Mouse (Mus musculus) mature B cell (primary cell): ENCODE results near the gene Slc39a11.

Source experiments
- in situ Hi-C: fragments of 300-500 bp; cut with MboI; formaldehyde crosslinking; loops from 2 replicates; pipeline ENCODE4 v1.14.3; 2019

Slc39a11 gene

DNA sequence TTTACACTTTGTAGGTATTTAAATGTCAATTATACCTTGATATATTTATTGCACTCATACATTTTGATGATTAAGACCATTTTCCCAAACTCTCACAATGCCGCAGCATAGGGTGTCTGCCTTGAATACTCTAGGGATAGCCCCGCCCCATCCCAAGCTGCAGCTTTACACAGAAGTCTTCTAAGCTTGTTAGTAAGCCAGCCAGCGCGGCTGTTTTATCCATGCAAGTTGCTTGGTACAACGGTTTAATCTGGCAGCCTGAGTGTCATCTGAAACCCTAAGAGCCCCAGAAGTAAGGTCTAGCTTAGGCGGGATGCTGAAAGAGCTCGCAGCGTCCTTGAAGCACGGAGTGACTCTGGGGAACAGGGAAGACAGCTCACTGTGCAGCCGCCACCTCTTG lies 238.1 kb downstream of the Slc39a11 start:
- in situ Hi-C loops, result loop anchor here (25.0 kb wide), 1 partner anchor 224 kb away; no protein-coding TSS in a partner anchor

DNA sequence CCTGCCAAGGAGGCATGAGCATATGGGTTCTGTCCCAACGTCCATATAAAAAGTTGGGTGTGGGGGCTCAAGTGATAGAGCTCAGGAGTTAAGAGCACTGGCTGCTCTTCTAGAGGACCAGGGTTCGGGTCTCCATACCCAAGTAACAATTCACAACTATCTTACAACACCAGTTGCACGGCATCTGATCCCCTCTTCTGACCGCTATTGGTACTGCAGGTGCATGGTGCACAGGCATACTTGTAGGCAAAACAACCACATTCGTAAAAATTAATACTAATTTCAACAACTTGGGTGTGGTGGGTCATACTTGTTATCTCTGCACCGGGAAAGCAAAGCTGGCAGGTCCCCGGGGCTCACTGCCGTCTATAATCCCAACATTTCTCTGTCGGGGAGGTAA lies 240.8 kb downstream of the Slc39a11 start:
- in situ Hi-C loops, result loop anchor here (25.0 kb wide), 1 partner anchor 222 kb away; no protein-coding TSS in a partner anchor

DNA sequence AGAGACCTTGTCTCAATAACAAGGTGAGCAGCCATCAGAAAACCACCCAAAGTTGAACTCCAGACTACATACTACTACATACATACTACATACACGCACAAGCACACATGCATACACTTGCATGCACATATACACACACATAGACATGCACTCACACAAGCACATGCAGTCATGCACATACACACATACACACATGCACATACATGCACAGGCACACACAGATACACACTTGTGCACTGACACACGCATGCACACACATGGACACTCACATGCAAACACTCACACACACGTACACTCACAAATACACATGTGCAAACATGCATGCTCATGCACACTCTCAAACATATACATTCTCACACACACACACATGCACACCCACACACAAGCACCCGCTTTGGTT lies 242.4 kb downstream of the Slc39a11 start:
- in situ Hi-C loops, result loop anchor here (25.0 kb wide), 1 partner anchor 220 kb away; no protein-coding TSS in a partner anchor

DNA sequence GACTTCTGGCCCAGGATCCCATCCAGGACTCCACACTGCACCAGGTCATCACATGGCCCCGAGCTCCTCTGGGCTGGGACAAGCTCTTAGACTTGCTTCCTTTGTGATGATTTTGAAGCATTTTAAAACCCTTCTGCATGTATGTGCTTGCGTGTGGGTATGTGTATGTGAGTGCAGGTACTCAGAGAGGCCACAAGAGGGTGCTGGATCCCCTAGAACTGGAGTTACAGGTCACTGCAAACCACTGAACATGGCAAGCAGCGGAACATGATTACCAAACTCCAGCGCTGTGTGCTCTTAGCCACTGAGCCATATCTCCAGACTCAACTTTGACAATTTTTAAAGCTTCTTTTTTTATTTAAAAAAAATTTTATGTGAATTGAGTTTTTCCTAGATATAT lies 249.0 kb downstream of the Slc39a11 start:
- in situ Hi-C loops, result loop anchor here (25.0 kb wide), 1 partner anchor 214 kb away; no protein-coding TSS in a partner anchor

GRCm38 (mm10) chr11:113399601-113400000 lies 250.3 kb downstream of the Slc39a11 start:
- in situ Hi-C loops, result no loop called here

DNA sequence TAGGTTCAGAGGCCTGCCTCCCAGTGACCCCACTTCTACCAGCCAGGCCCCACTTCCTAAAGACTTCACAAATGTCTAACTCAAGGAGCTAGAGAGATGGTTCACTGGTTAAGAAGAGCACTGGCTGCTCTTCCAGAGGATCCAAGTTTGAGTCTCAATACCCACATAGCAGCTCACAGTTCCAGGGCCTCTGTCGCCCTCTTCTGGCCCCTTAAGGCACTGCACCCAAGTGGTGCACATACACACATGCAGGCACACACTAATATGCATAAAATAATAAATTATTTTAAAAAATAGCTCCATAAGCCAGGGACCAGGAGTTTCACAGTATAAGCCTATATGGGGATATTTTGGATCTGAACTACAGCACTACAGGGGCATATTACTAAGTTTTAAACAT lies 252.5 kb downstream of the Slc39a11 start:
- in situ Hi-C loops, result no loop called here

- in situ Hi-C loops, result no loop called here
Observed at GRCm38 (mm10) chr11:113393366-113394150, 256.3 kb downstream of the Slc39a11 start.

DNA sequence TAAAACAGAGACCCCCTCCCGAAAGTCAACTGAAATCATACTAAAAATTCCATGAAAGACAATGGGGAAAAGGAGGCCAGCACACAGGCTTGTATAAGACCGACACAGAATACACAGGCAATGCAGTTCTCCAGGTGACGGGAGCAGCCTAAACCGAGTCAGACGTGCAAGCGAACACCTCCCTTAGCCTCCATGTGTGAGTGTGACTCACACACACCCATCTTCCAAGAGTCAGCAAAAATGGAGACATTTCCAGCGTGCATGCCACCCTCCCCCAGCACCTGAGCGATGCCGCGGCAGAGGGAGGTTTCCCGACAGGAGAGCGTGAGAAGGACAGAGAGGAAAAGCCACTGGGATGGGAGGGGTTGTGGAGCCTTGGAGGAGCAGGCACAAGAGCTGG lies 258.2 kb downstream of the Slc39a11 start:
- in situ Hi-C loops, result no loop called here

- in situ Hi-C loops, result no loop called here
Observed at GRCm38 (mm10) chr11:113389637-113390036, 260.2 kb downstream of the Slc39a11 start.

GRCm38 (mm10) chr11:113382674-113383571 lies 267.0 kb downstream of the Slc39a11 start:
- in situ Hi-C loops, result no loop called here

DNA sequence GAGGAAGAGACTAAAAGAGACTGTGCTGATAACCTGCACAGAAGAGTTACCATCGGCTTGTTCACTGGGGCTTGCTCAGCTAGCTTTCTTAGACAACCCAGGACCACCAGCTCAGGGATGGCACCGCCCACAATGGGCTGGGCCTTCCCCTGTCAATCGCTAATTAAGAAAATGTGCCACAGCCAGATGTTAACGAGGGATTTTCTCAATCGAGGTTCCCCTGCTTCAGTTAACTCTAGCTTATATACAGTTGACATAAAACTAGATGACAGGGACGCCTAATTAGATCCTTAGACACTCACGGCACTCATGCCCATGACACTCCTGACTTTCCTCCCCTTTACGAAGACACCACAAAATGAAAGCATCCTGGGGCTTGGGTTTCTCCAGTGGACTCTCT lies 268.3 kb downstream of the Slc39a11 start:
- in situ Hi-C loops, result no loop called here

DNA sequence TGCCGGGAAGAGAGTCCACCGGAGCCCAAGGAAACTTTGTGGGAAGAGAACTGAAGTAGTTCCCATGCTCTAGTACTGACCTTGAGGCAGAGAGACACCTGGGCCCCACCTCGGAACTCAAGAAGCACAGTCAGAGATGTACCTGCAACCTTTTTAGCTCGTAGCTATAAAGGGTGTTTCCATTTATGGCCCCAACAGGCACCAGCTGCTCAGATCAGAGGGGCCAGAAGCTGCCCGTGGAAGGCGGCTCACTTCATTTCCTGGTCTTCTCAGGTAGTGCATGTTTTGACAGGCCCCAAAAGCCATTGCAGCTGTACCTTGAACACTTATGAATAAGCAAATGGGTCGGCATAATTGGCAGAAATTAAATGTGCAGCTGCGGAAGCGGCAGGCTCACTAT lies 271.0 kb downstream of the Slc39a11 start:
- in situ Hi-C loops, result no loop called here

- in situ Hi-C loops, result no loop called here
Observed at GRCm38 (mm10) chr11:113376066-113376465, 273.8 kb downstream of the Slc39a11 start.

DNA sequence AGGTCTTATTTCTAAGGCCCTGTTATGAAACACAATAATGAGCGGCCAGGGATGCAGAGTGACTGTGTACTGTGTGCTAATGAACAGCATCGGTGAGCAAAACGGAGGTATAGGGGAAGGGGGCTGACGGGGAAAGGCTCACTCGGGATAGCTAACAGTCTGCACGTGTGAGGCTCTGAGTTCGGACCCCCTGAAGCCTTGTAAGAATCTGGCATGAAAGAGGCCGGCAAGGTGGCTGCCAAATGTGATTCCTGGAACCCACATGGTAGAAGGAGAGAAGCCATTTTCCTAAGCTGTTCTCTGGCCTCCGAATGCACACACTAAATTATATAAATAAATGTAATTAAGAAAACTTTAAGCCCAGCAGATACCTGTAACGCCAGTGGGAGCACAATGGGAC lies 276.0 kb downstream of the Slc39a11 start:
- in situ Hi-C loops, result no loop called here

GRCm38 (mm10) chr11:113373331-113373730 lies 276.5 kb downstream of the Slc39a11 start:
- in situ Hi-C loops, result no loop called here

DNA sequence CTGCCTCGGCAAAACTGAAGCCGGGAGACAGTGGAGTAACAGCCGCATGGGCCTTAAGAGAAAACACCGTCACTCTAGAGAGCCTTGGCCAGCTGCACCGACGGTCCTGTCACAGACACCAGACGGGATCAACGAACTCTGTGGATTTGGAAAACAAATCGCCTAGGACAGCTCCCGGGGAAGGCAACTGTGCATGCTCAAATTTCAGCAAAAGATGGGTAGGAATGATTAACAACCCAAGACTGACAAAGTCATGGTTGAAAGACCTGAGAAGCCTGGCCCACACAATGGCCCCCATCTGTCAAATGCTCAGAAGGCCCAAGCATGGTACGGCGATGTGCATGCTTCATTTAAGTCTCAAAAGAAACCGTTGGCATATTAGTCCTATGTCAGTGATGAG lies 281.8 kb downstream of the Slc39a11 start:
- in situ Hi-C loops, result no loop called here

DNA sequence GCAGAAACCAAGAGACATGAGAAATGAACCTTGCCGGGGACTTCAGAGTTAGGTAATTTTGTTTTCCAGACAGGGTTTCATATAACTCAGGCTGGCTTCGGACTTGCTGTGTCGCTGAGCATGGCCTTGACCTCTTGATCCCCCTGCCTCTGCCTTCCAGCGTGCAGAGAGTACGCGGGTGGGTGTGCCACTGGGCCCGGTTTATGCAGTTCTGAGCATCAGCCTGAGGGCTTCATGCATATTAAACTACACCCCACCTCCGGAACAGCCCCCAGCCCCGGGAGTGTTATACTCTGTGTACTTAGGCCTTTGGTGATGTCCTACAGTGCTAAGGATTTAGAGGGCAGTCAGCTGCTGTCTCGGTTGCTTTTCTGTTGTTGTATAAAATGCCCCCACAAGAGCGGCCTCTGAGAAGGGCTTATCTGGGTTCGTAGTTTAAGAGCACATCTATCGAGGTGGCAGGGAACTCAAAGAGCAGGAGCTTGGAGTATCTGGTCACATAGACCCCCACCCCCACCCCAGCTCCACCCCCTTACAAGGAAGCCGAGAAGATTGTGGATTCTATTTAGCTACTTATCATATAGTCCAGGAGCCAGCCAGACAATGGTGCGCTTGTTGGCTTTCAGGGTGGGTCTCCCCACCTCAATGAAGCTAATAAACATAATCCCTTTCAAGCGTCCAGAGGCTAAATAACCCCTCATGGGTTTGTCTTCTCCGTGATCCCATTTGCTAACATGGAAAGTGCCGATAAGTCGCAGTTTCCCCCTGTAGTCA lies 283.4 kb downstream of the Slc39a11 start:
- in situ Hi-C loops, result no loop called here

DNA sequence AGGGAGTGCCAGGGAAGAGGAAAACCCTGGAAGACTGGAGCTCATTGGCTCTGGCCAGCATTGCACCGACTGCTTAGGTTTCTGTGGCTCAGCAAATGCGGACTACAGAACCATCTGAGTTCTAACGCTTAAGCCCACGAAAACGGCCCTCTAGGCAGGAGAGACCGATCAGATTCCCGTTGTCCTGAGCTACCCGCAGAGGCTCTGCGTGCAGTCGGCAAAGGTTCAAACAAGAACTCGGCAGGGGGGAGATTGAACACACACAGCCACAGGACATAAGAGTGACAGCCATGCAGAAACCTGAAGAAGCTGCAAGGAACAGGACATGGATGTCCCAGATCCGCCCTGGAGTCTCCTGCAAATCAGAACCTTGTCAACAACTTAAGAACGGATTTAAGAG lies 286.1 kb downstream of the Slc39a11 start:
- in situ Hi-C loops, result no loop called here

- in situ Hi-C loops, result no loop called here
Observed at GRCm38 (mm10) chr11:113362617-113363016, 287.3 kb downstream of the Slc39a11 start.

GRCm38 (mm10) chr11:113360049-113360835 lies 289.6 kb downstream of the Slc39a11 start:
- in situ Hi-C loops, result no loop called here

- in situ Hi-C loops, result no loop called here
Observed at GRCm38 (mm10) chr11:113355932-113356331, 293.9 kb downstream of the Slc39a11 start.
